Mouse (Mus musculus): ENCODE results near the gene Ranbp10. TPM values are rescaled to one million over a fixed set of nuclear protein-coding genes. Genes with fewer than 3 reads are reported as not detected.

Ranbp10 gene
- 25.4 and 31.0 TPM in 2 replicates for total RNA-seq (2023)

DNA sequence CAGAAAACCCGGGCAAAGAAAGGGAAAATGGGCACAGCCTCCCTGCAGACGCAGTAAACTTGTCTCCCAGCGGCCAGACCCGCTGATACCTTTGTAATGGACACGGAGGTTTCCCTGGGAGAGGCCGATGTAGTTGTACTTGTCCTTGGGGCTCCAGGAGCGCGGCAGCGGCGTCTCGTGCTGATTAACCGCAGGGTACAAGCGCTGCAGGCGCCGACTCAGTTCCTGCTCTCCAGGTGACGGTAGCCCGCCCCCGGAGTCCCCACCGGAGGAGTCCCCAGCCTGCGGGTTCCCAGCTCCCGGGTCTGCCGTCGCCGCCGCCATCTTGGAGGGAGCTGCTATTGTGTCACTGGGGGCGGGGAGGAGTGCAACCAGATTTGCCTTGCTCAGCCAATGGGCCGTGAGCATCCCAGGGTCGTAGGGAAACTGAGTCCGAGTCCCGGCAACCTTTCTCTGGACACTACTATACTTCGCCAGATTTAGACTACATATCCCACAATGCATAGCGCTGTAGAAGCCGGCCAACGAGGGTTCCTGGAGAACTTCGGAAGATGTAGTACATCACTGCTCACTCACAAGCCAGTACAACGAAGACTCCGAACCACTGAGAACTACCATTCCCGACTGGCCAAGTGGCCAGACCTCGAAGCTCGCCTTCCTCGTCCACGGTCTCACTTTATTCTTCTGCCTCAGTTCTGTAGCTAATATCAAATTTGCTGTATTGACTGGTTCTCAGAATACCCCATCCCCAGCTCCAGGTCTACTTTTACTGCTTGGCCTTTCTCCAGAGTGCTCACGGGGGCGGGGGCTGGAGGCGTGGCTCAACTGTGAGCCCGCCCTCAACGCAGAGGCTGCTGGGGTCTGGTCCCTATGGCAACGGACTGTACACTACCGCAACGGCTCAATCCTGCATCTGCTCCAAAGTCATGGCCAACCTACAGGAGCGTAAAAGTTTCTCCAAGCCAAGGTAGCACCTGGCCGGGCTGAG is at the start of gene Ranbp10, which contains the start of gene Tsnaxip1:
TSS of gene Ranbp10 (minus strand) at position 490 of the 988 bp plus-strand sequence.
TSS of gene Tsnaxip1 (plus strand) at position 871 of the 988 bp plus-strand sequence.

DNA sequence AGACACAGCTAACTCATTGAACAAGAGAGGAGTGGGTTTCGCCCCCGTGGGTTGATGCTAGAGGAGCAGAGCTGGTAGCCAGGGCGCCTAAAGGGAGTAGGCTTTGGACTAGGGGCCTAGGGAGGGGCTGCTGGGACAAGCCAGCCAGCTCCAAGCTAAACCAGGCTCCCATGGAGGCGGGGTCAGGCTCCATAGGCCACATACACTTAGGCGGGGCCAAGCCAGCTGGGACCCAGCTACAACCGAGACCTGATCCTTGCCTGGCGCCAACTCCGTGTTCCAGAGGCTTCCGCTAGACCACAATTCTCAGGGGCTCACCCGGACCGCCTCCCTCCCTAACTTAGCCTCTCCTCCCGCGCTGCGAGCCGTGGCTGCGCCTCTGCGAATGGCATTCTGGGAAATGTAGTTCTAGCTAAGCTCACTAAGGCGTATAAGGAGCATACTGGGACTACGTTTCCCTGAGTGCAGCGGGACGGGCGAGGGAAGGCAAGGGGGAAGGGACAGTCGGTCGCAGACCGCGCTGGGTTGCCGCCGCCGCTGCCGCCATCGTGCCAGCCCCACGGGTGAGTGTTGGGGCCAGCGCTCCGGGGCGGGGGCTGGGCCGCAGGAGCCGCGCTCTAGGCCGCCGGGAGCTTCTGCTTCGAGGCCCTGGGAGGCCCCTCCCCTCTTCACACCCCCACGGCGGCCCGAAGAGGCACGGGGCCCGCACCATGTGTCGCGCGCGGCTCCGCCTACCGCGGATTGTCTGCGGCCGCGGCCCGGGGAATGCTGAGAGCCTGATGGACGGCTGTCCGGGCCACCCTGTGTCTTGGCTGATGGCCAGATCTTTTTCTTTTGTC is 33.2 kb upstream of the Ranbp10 start, which contains the start of gene Nutf2:
TSS of gene Nutf2 (plus strand) at position 438 of the 839 bp plus-strand sequence.

DNA sequence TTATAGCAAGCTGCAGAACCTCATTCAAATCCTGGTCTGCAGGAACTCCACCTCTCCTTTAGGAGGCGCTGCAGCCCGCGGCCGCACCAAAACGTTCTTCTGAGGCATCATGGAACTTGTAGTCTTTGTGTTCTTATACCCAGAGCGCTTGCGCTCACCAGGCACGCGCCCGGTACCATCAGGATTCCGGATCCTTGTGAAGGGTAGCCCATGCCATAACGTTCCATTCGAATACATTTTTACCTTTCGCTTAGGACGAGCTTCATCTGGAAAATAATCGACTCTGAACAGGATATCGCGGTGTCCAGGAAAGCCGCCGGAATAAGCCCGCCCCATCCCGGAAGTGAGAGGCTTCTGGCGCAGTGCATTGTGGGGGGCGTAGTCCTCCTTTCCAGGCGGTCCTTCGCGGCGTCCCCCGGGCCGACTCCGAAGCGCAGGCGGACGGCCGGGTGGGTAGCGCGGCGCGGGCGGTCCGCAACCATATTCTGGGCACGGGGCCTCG is 27.6 kb upstream of the Ranbp10 start, which contains the start of gene Thap11:
TSS of gene Thap11 (plus strand) at position 418 of the 502 bp plus-strand sequence.

DNA sequence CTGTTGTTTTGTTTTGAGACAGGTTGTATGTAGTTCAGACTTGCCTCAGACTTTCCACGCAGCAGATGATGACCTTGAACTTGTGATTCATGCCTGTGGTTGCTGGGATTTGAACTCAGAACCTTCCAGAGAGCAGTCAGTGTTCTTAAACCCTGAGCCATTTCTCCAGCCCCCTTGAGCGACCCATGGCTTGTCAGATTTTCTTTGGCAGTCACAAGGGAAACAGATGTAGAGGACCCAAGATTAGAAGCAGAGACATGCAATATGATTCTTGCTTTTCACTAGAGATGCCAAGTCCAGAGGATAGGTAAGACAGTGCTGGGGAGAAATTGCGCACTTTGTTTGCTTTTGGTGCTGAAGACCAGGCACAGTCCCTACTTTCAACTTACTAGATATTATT is 26.0 kb upstream of the Ranbp10 start, which contains the start of gene Cenpt:
TSS of gene Cenpt (minus strand) at position 101 of the 400 bp plus-strand sequence.

DNA sequence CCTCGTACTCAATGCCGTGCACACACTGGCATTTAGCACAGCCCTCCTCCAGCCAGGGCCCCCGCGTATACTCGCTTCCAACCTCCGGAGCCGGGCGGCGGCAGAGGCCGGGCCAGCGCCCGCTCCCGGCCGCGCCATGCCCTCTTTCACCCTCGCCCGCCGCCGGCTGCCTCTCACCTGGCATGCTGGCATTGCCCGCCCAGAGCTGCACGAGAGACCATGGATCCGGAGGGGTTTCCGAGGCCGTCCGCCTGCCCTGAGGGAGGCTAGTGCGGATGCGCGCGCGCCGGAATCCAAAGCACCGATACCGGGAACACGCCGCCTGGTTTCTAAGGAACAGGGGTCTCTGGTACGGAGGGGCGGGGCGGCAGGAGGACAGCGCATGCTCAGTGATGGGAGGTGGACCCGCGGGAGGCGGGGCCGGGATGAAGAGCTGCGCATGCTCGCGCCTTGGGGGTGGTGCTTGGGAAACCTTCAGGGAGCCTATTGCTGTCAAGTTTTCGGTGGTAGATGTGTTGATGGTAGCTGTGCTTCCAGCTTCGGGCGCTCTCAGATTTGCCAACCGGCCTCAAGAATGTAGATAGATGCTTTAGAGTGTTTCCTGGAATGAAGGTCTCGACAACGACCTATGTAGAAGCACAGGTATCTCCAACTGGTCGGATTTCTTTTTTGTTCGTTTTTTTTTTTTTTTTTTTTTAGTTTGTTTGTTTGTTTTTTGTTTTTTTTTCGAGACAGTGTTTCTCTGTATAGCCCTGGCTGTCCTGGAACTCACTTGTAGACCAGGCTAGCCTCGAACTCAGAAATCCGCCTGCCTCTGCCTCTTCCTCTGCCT is 68.7 kb downstream of the Ranbp10 start, which contains the start of gene Gfod2:
TSS of gene Gfod2 (minus strand) at position 388 of the 832 bp plus-strand sequence.

Other genes with a start within 250 kb of the Ranbp10 start
- 12.0 and 14.2 TPM in 2 replicates for gene Ripor1, start 222.1 kb downstream of the Ranbp10 start, total RNA-seq (2023)
- gene Ctcf, start 190.8 kb downstream of the Ranbp10 start, total RNA-seq (2023): 81.4 and 116 TPM in 2 replicates
- 0.66 TPM in 1 of 2 replicates, not detected in the other for gene Agrp, start 190.0 kb downstream of the Ranbp10 start, total RNA-seq (2023)
- gene Carmil2, start 141.1 kb downstream of the Ranbp10 start, total RNA-seq (2023): 10.1 and 11.5 TPM in 2 replicates
- gene Acd, start 126.2 kb downstream of the Ranbp10 start, total RNA-seq (2023): 25.3 and 25.9 TPM in 2 replicates
- gene Pard6a, start 126.2 kb downstream of the Ranbp10 start, total RNA-seq (2023): 4.4 and 5.0 TPM in 2 replicates
- gene 4933405L10Rik, start 119.7 kb downstream of the Ranbp10 start, total RNA-seq (2023): not detected in 2 replicates
- 6.0 and 6.4 TPM in 2 replicates for gene Enkd1, start 119.1 kb downstream of the Ranbp10 start, total RNA-seq (2023)
- gene Gfod2, start 68.7 kb downstream of the Ranbp10 start, total RNA-seq (2023): 0.25 and 0.60 TPM in 2 replicates
- not detected in 2 replicates for gene Tsnaxip1, start 381 bp upstream of the Ranbp10 start, total RNA-seq (2023)
- gene Cenpt, start 25.9 kb upstream of the Ranbp10 start, total RNA-seq (2023): 10.3 and 15.0 TPM in 2 replicates
- 29.9 and 31.8 TPM in 2 replicates for gene Thap11, start 27.8 kb upstream of the Ranbp10 start, total RNA-seq (2023)
- gene Nutf2, start 33.2 kb upstream of the Ranbp10 start, total RNA-seq (2023): 4.2 and 17.5 TPM in 2 replicates
- 42.1 and 49.4 TPM in 2 replicates for gene Edc4, start 53.5 kb upstream of the Ranbp10 start, total RNA-seq (2023)
- not detected in 2 replicates for gene Nrn1l, start 66.2 kb upstream of the Ranbp10 start, total RNA-seq (2023)
- 8.1 and 8.8 TPM in 2 replicates for gene Pskh1, start 73.1 kb upstream of the Ranbp10 start, total RNA-seq (2023)
- gene Ctrl, start 106.5 kb upstream of the Ranbp10 start, total RNA-seq (2023): not detected in 2 replicates
- gene Psmb10, start 111.1 kb upstream of the Ranbp10 start, total RNA-seq (2023): 64.3 and 67.4 TPM in 2 replicates
- gene Lcat, start 116.0 kb upstream of the Ranbp10 start, total RNA-seq (2023): not detected in 2 replicates
- 5.3 and 7.5 TPM in 2 replicates for gene Slc12a4, start 138.7 kb upstream of the Ranbp10 start, total RNA-seq (2023)
- not detected in 2 replicates for gene Dpep3, start 152.1 kb upstream of the Ranbp10 start, total RNA-seq (2023)
- gene Dus2, start 164.0 kb upstream of the Ranbp10 start, total RNA-seq (2023): 2.4 and 2.8 TPM in 2 replicates
- gene Dpep2nb, start 178.6 kb upstream of the Ranbp10 start, total RNA-seq (2023): not detected in 2 replicates
- 12.2 and 15.5 TPM in 2 replicates for gene Ddx28, start 184.5 kb upstream of the Ranbp10 start, total RNA-seq (2023)
- 47.1 and 48.2 TPM in 2 replicates for gene Nfatc3, start 231.5 kb upstream of the Ranbp10 start, total RNA-seq (2023)